Mouse (Mus musculus) brain, embryonic 14.5 days (tissue): ENCODE results near the gene Taf9b.

Experiments
- CTCF ChIP-seq: fragments of 200-500 bp; IDR thresholded peaks from 2 replicates; pipeline ENCODE4 v1.5.1; 2012; ENCODE audit warnings: inconsistent platforms, mild to moderate bottlenecking, moderate library complexity, borderline replicate concordance; ENCODE audit not compliant: insufficient read depth, insufficient read length; ENCODE audit errors: extremely low read depth
- POLR2A ChIP-seq: fragments of 200-500 bp; IDR thresholded peaks from 2 replicates; pipeline ENCODE4 v1.6.1; 2012; ENCODE audit warnings: mild to moderate bottlenecking, inconsistent platforms, borderline replicate concordance; ENCODE audit not compliant: poor library complexity, insufficient read depth, insufficient read length, severe bottlenecking; ENCODE audit errors: extremely low read depth

DNA sequence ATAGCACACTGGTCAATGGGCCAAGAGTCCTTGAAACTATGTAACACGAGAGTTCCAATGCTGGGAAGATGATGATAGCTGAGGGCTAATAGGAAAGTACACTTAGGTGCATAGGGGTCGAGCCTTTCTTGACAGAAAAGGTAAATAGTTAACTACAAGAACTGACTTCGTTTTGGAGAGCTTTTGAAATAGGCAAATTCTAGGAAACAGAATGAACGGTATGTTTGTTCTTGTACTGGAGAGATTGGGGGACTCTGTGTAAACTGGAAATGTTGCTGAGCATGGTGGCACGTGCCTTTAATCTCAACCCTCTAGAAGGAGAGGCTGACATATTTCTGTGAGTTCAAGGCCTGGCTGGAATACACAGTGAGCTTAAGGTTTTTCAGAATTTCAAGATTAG, 56.4 kb downstream of the Taf9b start:
- TF ChIP-seq CTCF = no peak
- no peak for TF ChIP-seq POLR2A
